Mouse (Mus musculus) layer of hippocampus, postnatal 25 days (tissue): ENCODE measurements around the gene Alox12. TPM values are rescaled to one million over a fixed set of nuclear protein-coding genes. Genes with fewer than 3 reads are reported as not detected.

Experiments
- DNase-seq, 2 experiments: peaks; one replicate each; pipeline ENCODE4 v3.0.0; 2022; ENCODE audit warnings: mixed read lengths in 2 of 2, low spot score in 1 of 2; ENCODE audit errors: extremely low spot score in 1 of 2
- microRNA-seq, 2 experiments: library from miRNA; unstranded; fragments of <30 nt; microRNA quantifications; one replicate each; pipeline ENCODE4 v1.2.0; 2021
- total RNA-seq, 2 experiments: library from RNA; stranded (reverse); gene quantifications; 2 replicates each; pipeline ENCODE4 v1.2.3; 2021

The Alox12 gene
- total RNA-seq, 2 experiments from 2014 or later, result 0.20 TPM; not detected in 1

DNA sequence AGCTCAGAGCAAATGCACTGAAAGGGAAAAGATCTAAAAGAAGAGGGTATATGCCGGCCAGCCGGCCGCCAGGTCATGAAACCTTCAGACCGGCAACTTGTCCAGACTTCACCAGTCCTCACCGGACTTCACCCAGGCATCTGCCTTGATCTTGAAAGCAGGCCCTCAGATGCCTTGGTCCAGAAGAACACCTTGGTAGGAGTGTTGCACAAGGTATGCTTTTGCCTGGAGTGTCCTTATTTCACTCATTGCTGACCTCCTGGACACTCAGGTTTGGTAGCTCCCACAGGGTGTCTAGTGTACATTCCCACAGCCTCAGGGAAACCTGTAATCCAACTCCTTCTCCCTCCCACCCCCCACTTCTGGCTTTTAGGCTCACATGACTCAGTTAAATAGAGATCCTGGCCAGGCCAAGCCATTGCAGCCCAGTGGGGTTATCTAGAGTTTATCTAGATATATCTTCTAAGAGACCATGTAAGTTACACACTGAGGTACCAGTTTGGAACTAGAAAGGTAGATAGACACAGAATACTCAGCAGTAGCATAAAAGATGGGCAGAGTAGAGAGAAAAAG, 55.0 kb downstream of the Alox12 start:
- no peak for DNase-seq

DNA sequence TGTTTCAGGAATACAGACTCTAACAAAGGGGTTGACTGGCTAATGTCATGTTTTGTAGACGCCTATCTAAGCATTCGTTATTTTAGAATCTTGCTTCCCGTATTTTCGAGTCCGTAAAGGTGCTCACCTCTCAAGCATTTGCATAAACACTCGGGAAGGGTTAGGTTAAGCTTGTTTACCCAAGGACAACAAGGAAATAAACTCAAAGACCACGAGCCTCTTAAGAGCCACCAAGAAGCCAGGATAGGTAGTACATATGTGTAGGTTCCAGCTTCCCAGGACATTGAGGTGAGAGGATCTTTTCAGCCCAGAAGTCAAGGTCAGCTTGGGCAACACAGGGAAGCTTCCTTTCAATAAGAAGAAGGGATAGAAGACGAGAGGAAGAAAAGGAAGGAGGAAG, 56.0 kb downstream of the Alox12 start:
- no peak for DNase-seq

DNA sequence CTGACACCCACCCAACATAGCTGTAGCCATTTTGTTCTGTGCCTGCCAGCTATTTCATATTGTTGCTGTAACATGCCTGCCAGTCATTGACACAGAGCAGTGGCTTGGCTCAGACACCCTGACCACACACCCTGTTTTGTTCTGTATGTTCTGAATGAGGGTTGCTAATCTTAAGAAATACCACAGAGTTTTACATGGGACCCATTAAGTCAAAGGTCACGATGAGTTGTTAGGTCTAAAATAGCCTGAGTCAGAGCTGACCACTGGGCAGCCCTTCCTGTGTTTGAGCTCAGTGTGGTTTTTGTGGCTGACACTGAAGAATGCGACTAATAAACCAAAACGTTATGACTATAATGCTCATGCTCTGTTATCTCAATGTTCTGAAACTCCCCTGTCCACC, 56.8 kb downstream of the Alox12 start:
- no peak for DNase-seq

DNA sequence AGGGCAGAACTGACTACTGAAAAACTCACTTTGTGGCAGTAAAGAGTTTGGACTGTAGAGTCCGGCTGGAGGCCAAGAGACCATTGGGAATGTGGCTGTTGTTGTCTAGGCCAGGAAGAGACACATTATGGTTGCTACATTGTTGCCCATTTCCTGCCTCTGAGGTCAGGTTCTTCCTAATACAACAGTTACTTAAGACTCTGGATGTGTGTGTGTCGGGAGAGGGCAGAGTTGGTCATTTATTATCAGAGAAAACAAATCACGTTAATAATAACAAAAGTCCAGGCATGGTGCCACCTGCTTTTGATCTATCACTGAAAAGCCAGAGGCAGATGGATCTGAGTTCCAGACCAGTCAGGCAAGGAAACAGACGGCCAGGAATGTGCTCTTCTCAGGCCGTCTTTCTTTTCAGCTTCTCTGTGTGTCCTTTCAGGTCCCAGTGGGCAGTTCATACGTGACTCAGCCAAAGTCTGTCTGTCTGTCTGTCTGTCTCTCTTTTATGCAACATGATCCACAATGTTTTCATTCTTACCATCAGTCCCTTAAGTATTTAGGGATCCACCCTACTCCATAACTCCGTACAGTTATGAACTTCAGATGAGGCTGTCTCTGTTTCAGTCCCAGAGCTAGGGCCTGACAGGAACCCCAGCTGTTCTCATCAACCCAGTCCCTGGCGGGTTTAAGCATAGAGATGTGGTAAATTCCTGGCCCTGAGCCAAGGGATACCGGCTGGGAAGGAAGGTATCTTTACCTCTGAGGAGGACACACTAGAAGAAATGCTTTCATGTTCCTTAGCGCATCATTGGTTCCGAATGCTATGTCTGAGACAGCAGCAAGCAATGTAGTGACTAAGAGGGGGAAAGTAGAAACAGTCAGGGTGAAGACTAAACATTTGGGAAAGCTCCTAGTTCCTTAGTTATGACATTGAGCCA, 61.5 kb downstream of the Alox12 start:
- DNase-seq, result no peak

DNA sequence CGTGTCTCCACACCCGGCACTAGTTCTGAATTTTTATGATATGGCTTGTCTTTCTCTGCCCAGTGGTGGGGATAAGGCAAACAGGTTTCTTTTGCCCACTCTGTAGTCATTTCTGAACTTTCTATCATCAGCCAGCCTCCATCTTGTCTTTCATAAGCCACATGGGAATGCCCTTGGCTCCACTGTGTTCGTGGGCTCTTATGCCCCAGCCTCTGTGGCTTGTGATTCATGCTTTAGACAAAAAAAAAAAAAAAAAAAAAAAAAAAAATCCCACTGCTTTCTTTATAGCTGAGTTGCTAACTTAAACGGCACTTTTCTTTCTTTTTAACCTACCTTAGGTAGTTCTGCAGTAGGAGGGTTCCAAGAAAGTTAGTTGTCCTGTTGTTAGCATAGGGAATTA, 63.0 kb downstream of the Alox12 start:
- DNase-seq, result no peak

Small RNA genes within 50 kb of the gene (microRNA-seq; reads per million reads assigned to microRNA genes)
- 1,506 to 7,943 reads per million in 2 experiments for gene Mir195a
- 0 reads per million in 2 experiments for gene Mir497
- 0 reads per million in 2 experiments for gene Mir497b

Other genes starting within 250 kb of the Alox12 start
- gene Acadvl, start 239.9 kb downstream of the Alox12 start, total RNA-seq, result 10 to 100 TPM; 56.9 to 62.4 TPM
- 100 to 1,000 TPM; 857 to 887 TPM for gene Dlg4, start 238.4 kb downstream of the Alox12 start, total RNA-seq
- under 1 TPM; 0.73 to 0.74 TPM for gene Asgr1, start 201.3 kb downstream of the Alox12 start, total RNA-seq
- gene Asgr2, start 162.7 kb downstream of the Alox12 start, total RNA-seq, result not detected
- gene Mgl2, start 125.0 kb downstream of the Alox12 start, total RNA-seq, result under 1 TPM; 0.38 to 0.49 TPM
- gene Clec10a, start 99.2 kb downstream of the Alox12 start, total RNA-seq, result 1 to 10 TPM; 1.1 to 3.4 TPM
- gene Slc16a11, start 42.6 kb downstream of the Alox12 start, total RNA-seq, result 10 to 100 TPM; 28.1 to 39.2 TPM
- 10 to 100 TPM in 1 of 2 experiments, 1 to 10 TPM in 1; 7.0 to 10.0 TPM for gene Slc16a13, start 34.3 kb downstream of the Alox12 start, total RNA-seq
- 1 to 10 TPM; 1.2 to 2.1 TPM for gene Bcl6b, start 25.6 kb downstream of the Alox12 start, total RNA-seq
- 10 to 100 TPM; 50.6 to 55.6 TPM for gene 0610010K14Rik, start 17.4 kb downstream of the Alox12 start, total RNA-seq
- gene Gm21988, start 15.5 kb downstream of the Alox12 start, total RNA-seq, result 1 to 10 TPM; 3.2 to 4.5 TPM
- 100 to 1,000 TPM; 310 to 312 TPM for gene Rnasek, start 15.5 kb downstream of the Alox12 start, total RNA-seq
- gene Alox12e, start 67.3 kb upstream of the Alox12 start, total RNA-seq, result not detected
- gene Alox15, start 96.7 kb upstream of the Alox12 start, total RNA-seq, result not detected
- gene Pelp1, start 154.7 kb upstream of the Alox12 start, total RNA-seq, result 10 to 100 TPM; 32.8 to 34.3 TPM
- 100 to 1,000 TPM in 1 of 2 experiments, 10 to 100 TPM in 1; 90.7 to 104 TPM for gene Arrb2, start 177.3 kb upstream of the Alox12 start, total RNA-seq
- 10 to 100 TPM; 15.5 to 17.4 TPM for gene Med11, start 196.6 kb upstream of the Alox12 start, total RNA-seq
- gene Zmynd15, start 204.1 kb upstream of the Alox12 start, total RNA-seq, result under 1 TPM; 0.37 to 0.42 TPM
- 1 to 10 TPM in 1 of 2 experiments, under 1 TPM in 1; 0.62 to 1.1 TPM for gene Cxcl16, start 204.6 kb upstream of the Alox12 start, total RNA-seq
- under 1 TPM; 0.47 to 0.61 TPM for gene Tm4sf5, start 249.9 kb upstream of the Alox12 start, total RNA-seq